In the genomic region with DNA sequence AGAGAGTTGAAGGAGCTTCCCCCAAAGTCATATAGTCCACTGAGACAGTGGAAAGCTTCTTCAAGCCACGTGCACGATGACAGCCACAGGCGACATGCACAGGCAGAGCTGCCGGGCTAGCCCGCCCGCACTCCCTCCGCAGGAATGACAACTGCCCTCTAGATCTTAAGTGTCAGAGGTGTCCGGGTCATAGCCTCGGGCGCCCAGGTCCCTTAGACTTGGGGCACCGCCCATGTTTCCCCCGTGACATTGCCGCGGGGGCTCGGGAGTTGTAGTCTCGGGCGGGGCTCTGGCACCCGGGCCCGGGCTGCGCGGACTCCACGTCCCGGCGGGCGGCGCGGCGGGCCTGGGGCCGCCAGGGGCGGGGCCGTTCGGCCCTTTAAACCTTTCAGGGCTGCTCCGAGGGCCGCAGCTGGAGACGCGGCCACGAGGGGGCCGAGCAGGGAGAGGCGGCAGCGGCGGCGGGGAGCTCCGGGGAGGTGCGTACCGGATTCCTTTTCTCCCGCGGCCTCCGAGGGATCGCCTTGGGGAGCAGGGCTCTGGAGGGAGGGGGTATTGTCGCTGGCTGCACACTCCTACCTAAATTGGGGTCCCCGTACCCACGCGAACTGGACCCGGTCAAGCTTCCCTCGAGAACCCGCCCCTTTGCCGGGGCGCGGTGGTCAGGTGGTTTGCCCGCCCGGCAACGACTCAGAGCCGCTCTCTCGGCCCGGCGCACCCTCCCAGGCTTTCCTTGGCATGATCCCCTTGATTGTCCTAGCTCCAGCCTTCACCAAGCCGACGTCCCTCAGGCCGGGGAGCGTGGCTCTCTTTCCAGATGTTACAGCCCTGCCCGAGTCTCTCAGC, we compare ENCODE assay signal across 8 mouse cellular contexts. TPM values are rescaled to one million over a fixed set of nuclear protein-coding genes. Genes with fewer than 3 reads are reported as not detected.
DNase-seq lines count a peak whose midpoint lies in the region; ATAC-seq and TF ChIP-seq lines count a peak whose summit lies in the region.

A gene (plus strand): TSS at position 382 of the 846 bp plus-strand sequence.

- peaks cover 12% of the 10 kb centered on the region; the same call in 1 of the 2 replicates for H3K9me3 ChIP-seq in erythroblast, embryonic 14.5 days (ENCODE audit: control insufficient read depth, low read length)
- H3K9me3 ChIP-seq in embryonic facial prominence, embryonic 10.5 days = no peaks in the 10 kb centered on the region
- no peaks in the 10 kb centered on the region for H3K9me3 ChIP-seq in limb, embryonic 14.5 days (ENCODE audit: control insufficient read depth, low read length)
- H3K9me3 ChIP-seq in midbrain, embryonic 15.5 days = no peaks in the 10 kb centered on the region

- peak within 1 kb of the TSS; percentile 76 for H3K27ac ChIP-seq in embryonic facial prominence, embryonic 10.5 days (replicated peaks)
- no peak within 1 kb of the TSS for H3K27ac ChIP-seq in limb, embryonic 14.5 days (replicated peaks; ENCODE audit: low read depth, low read length)
- peak within 1 kb of the TSS; percentile 67 for H3K27ac ChIP-seq in midbrain, embryonic 15.5 days
- peak within 1 kb of the TSS; percentile 36 for H3K27ac ChIP-seq in spleen, adult 2 months (ENCODE audit: insufficient read depth, low read length)

- no peak for TF ChIP-seq POLR2A in limb, embryonic 14.5 days (IDR thresholded peaks at IDR 0.05; ENCODE audit: borderline replicate concordance, extremely low read depth, insufficient read depth, insufficient read length)
- no peak for TF ChIP-seq POLR2A in spleen, adult 2 months (IDR thresholded peaks at IDR 0.05; ENCODE audit: low read depth, low read length)

- H3K27me3 ChIP-seq in erythroblast, embryonic 14.5 days (ENCODE audit: control insufficient read depth) = peaks cover 47% of the 10 kb centered on the region
- no peaks in the 10 kb centered on the region for H3K27me3 ChIP-seq in embryonic facial prominence, embryonic 10.5 days (replicated peaks; ENCODE audit: low read depth, poor library complexity, severe bottlenecking)
- H3K27me3 ChIP-seq in limb, embryonic 14.5 days (ENCODE audit: control insufficient read depth, insufficient read depth, low read length) = no peaks in the 10 kb centered on the region
- no peaks in the 10 kb centered on the region for H3K27me3 ChIP-seq in midbrain, embryonic 15.5 days (replicated peaks)
- H3K27me3 ChIP-seq in spleen, adult 2 months (ENCODE audit: control insufficient read depth, insufficient read depth, low read length) = peaks cover 3% of the 10 kb centered on the region; the same call in 1 of the 2 replicates

- peak within 1 kb of the TSS; percentile 58 for H3K4me3 ChIP-seq in erythroblast, embryonic 14.5 days (replicated peaks)
- peak within 1 kb of the TSS; percentile 73 for H3K4me3 ChIP-seq in embryonic facial prominence, embryonic 10.5 days
- peak within 1 kb of the TSS; percentile 66 for H3K4me3 ChIP-seq in limb, embryonic 14.5 days (replicated peaks; ENCODE audit: low read length)
- peak within 1 kb of the TSS; percentile 58 for H3K4me3 ChIP-seq in midbrain, embryonic 15.5 days
- H3K4me3 ChIP-seq in spleen, adult 2 months (ENCODE audit: extremely low read depth, insufficient read depth, insufficient read length) = peak within 1 kb of the TSS; percentile 65

- TF ChIP-seq CTCF in spleen, adult 2 months (IDR thresholded peaks at IDR 0.05; ENCODE audit: extremely low read depth, insufficient read depth, insufficient read length, insufficient replicate concordance) = peak; percentile 5; the same call in 1 of the 2 replicates

- H3K36me3 ChIP-seq in erythroblast, embryonic 14.5 days (ENCODE audit: control insufficient read depth) = peaks cover 67% of the 10 kb centered on the region
- H3K36me3 ChIP-seq in embryonic facial prominence, embryonic 10.5 days (replicated peaks) = peaks cover 45% of the 10 kb centered on the region
- H3K36me3 ChIP-seq in limb, embryonic 14.5 days (ENCODE audit: control insufficient read depth, insufficient read depth, low read length) = peaks cover 31% of the 10 kb centered on the region
- H3K36me3 ChIP-seq in midbrain, embryonic 15.5 days (replicated peaks) = peaks cover 6% of the 10 kb centered on the region; the same call in 1 of the 2 replicates
- peaks cover 16% of the 10 kb centered on the region for H3K36me3 ChIP-seq in spleen, adult 2 months (ENCODE audit: control insufficient read depth, insufficient read depth, low read length)

- H3K4me1 ChIP-seq in erythroblast, embryonic 14.5 days (ENCODE audit: control insufficient read depth) = peaks cover 74% of the 10 kb centered on the region
- peaks cover 51% of the 10 kb centered on the region for H3K4me1 ChIP-seq in embryonic facial prominence, embryonic 10.5 days
- H3K4me1 ChIP-seq in limb, embryonic 14.5 days (ENCODE audit: control insufficient read depth, insufficient read depth, low read length) = peaks cover 24% of the 10 kb centered on the region
- peaks cover 25% of the 10 kb centered on the region for H3K4me1 ChIP-seq in midbrain, embryonic 15.5 days
- H3K4me1 ChIP-seq in spleen, adult 2 months (ENCODE audit: control insufficient read depth, insufficient read depth, insufficient read length) = peaks cover 7% of the 10 kb centered on the region; the same call in 1 of the 2 replicates

- H3K4me2 ChIP-seq in limb, embryonic 14.5 days (replicated peaks; ENCODE audit: low read depth, low read length, severe bottlenecking) = peak within 1 kb of the TSS; percentile 95
- peak within 1 kb of the TSS; percentile 84 for H3K4me2 ChIP-seq in midbrain, embryonic 15.5 days

- under 1% methylated on average over 71 of the region's 71 CpGs for WGBS in embryonic facial prominence, embryonic 10.5 days
- WGBS in limb, embryonic 14.5 days = under 1% methylated on average over 59 of the region's 71 CpGs
- WGBS in midbrain, embryonic 15.5 days = under 1% methylated on average over 68 of the region's 71 CpGs
- WGBS in spleen, adult 2 months = under 1% methylated on average over 69 of the region's 71 CpGs

- H3K9ac ChIP-seq in limb, embryonic 14.5 days (ENCODE audit: low read depth, low read length, severe bottlenecking) = peak within 1 kb of the TSS; percentile 67
- peak within 1 kb of the TSS; percentile 76 for H3K9ac ChIP-seq in midbrain, embryonic 15.5 days

- no peak for ATAC-seq in erythroblast, adult 5-6 weeks (replicated peaks; ENCODE audit: low FRiP score, poor library complexity, severe bottlenecking)
- peak; percentile 88 for ATAC-seq in limb, embryonic 14.5 days (ENCODE audit: low FRiP score, low read depth)
- ATAC-seq in midbrain, embryonic 15.5 days (replicated peaks) = peak; percentile 88

- DNase-seq in embryonic facial prominence, embryonic 10.5 days (ENCODE audit: low spot score) = peak; percentile 87
- peak; percentile 89 to 91 for DNase-seq in heart, adult 18-20 months
- peak; percentile 90 for DNase-seq in kidney, adult 18-20 months
- peak; percentile 75 for DNase-seq in limb, embryonic 14.5 days (ENCODE audit: low spot score)
- DNase-seq in spleen, adult 2 months (ENCODE audit: low read depth in 1 of 2, low spot score in 2 of 2) = peak; percentile 15 to 61

RNA-seq across cellular contexts. Expression of the gene that starts here (rescaled TPM):
- 0.32 and 0.44 TPM in 2 replicates for polyA plus RNA-seq in erythroblast, embryonic 14.5 days (2012)
- 1.5 TPM in 1 of 2 replicates, not detected in the other for total RNA-seq in erythroblast, adult 5-6 weeks (2015; ENCODE audit: low replicate concordance)
- 1.4 TPM in 1 of 2 replicates, not detected in the other for total RNA-seq in erythroblast, adult 5-6 weeks (2017; ENCODE audit: low replicate concordance)
- 6.1 and 6.3 TPM in 2 replicates for polyA plus RNA-seq in embryonic facial prominence, embryonic 10.5 days (2016; fragmentation: Nextera tagmentation; extraction: Ambion mirVana)
- total RNA-seq in heart, adult 18-20 months (2021) = 10 to 100 TPM; 20.0 to 22.6 TPM
- polyA plus RNA-seq in limb, embryonic 14.5 days (2012; rRNA removed) = 32.9 and 50.5 TPM in 2 replicates
- 16.0 and 16.1 TPM in 2 replicates for polyA plus RNA-seq in limb, embryonic 14.5 days (2014; fragmentation: Nextera tagmentation; extraction: Ambion mirVana)
- 18.5 and 19.9 TPM in 2 replicates for polyA plus RNA-seq in midbrain, embryonic 15.5 days (2015; fragmentation: Nextera tagmentation; extraction: Ambion mirVana)
- polyA plus RNA-seq in spleen, adult 2 months (2012; rRNA removed) = 21.7 and 24.6 TPM in 2 replicates

Comparison
In these comparisons a context has a peak if more than half of its experiments do, and no peak if none do; other contexts are left out.
1. RNA of the gene that starts here (total RNA-seq): 20.0 to 22.6 TPM in heart, adult 18-20 months; 1.4 to 1.5 TPM in erythroblast, adult 5-6 weeks; every median in the first group is over 4 times any median in the second.
2. DNase-seq: peak in every context shown above with its lines; median percentile 90 in heart, adult 18-20 months; 90 in kidney, adult 18-20 months; 87 in embryonic facial prominence, embryonic 10.5 days; 75 in limb, embryonic 14.5 days; 38 in spleen, adult 2 months.
3. Peak in every context shown above with its lines, with median percentiles within 50 percentile points of each other: H3K4me3 ChIP-seq.